Mouse (Mus musculus): ENCODE data around the gene Olfr1176. TPM values are rescaled to one million over a fixed set of nuclear protein-coding genes. Genes with fewer than 3 reads are reported as not detected.

Gene Olfr1176
- not detected in 2 replicates for polyA plus RNA-seq (2014; fragmentation: Nextera tagmentation; extraction: Ambion mirVana)

DNA sequence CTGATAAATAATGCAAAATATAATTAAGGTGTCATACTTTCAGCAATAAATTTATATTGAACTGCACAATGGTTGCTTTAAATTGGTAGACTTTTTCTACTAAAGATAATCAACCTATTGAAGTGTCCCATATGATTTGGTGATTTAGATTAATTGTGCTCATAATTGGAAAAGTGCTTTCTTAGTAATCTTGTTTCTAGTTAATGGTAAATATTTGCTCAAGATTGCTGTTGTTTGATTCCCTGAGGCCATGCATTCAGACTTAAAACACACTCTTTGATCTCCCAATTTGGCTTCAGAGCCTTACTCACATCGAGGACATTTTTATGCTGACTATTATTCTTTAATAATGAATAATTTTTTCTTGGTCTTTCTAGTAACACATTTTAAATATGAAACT lies at the start of gene Olfr1176:
Olfr1176 (plus strand) TSS at position 301 of the 400 bp plus-strand sequence.
- H3K4me1 ChIP-seq (ENCODE audit: control insufficient read depth, insufficient read depth, low read length) = no peaks in the 10 kb centered on the region
- no peaks in the 10 kb centered on the region for H3K9me3 ChIP-seq (ENCODE audit: control insufficient read depth, low read length)
- no peak within 1 kb of the TSS for H3K27ac ChIP-seq (replicated peaks; ENCODE audit: low read depth, low read length)
- ATAC-seq (ENCODE audit: insufficient number of reproducible peaks, low FRiP score, low TSS enrichment, low read depth) = no peak
- H3K4me2 ChIP-seq (ENCODE audit: low read depth, severe bottlenecking) = no peak within 1 kb of the TSS
- H3K4me3 ChIP-seq (ENCODE audit: low read depth, low read length) = no peak within 1 kb of the TSS
- no peak within 1 kb of the TSS for H3K9ac ChIP-seq (ENCODE audit: low read length)
- 79% methylated on average over 1 of the region's 1 CpGs for WGBS
- H3K36me3 ChIP-seq (ENCODE audit: control insufficient read depth, insufficient read depth, low read length) = no peaks in the 10 kb centered on the region
- H3K27me3 ChIP-seq (ENCODE audit: control insufficient read depth, insufficient read depth, low read length) = no peaks in the 10 kb centered on the region
- no peak for DNase-seq (ENCODE audit: low spot score)

DNA sequence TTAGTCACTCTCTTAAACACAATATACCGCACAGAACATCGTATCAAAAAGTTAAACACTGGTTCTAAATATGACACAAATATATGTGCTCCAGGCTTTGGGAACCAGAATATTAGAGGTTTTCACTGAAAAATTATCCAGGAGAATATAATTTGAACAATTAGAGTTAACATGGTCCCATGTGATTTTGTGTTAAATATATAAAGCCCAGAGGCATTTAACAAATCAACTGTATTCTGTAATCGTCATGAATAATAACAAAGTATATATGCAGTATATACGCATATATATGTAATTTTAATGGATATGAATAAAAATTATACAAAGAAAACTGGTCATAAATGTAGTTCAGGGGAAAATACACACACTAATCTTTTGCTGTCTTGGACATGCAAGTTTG lies 21.5 kb upstream of the Olfr1176 start, which contains the start of gene Olfr1174-ps:
Olfr1174-ps (minus strand) TSS at position 101 of the 400 bp plus-strand sequence.
- DNase-seq (ENCODE audit: low spot score) (no peak), ATAC-seq (ENCODE audit: insufficient number of reproducible peaks, low FRiP score, low TSS enrichment, low read depth) (no peak)
- no peak within 1 kb of the TSS for H3K4me2 ChIP-seq (ENCODE audit: low read depth, severe bottlenecking)
- no peak within 1 kb of the TSS for H3K9ac ChIP-seq (ENCODE audit: low read length)
- no peaks in the 10 kb centered on the region for H3K9me3 ChIP-seq (ENCODE audit: control insufficient read depth, low read length)
- no peaks in the 10 kb centered on the region for H3K36me3 ChIP-seq (ENCODE audit: control insufficient read depth, insufficient read depth, low read length)
- no peaks in the 10 kb centered on the region for H3K27me3 ChIP-seq (ENCODE audit: control insufficient read depth, insufficient read depth, low read length)
- no peaks in the 10 kb centered on the region for H3K4me1 ChIP-seq (ENCODE audit: control insufficient read depth, insufficient read depth, low read length)
- 91% methylated on average over 4 of the region's 4 CpGs for WGBS
- H3K4me3 ChIP-seq (ENCODE audit: low read depth, low read length) = no peak within 1 kb of the TSS
- no peak within 1 kb of the TSS for H3K27ac ChIP-seq (replicated peaks; ENCODE audit: low read depth, low read length)

DNA sequence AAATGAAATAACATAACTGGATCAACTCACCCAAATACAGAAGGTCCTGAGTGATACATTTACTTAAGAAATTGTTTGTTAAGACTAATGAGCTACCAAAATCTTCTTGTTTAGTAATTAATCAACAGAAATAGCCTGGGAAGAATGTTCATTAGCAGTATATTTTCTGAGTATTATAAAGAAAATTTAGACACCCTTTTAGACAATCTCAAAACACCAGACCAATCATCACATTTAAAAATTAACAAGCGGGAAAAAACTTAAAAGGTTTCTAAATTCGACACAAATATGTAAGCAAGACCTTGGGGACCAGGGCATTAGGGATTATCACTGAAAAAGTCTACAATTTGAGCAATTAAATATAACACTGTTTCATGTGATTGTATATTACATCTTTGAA lies 9.4 kb upstream of the Olfr1176 start, which contains the start of gene Olfr1175-ps:
Olfr1175-ps (minus strand) TSS at position 101 of the 400 bp plus-strand sequence.
- no peaks in the 10 kb centered on the region for H3K4me1 ChIP-seq (ENCODE audit: control insufficient read depth, insufficient read depth, low read length)
- H3K36me3 ChIP-seq (ENCODE audit: control insufficient read depth, insufficient read depth, low read length) = no peaks in the 10 kb centered on the region
- H3K4me3 ChIP-seq (ENCODE audit: low read depth, low read length) = no peak within 1 kb of the TSS
- H3K9ac ChIP-seq (ENCODE audit: low read length) = no peak within 1 kb of the TSS
- H3K27me3 ChIP-seq (ENCODE audit: control insufficient read depth, insufficient read depth, low read length) = no peaks in the 10 kb centered on the region
- WGBS = 86% methylated on average over 2 of the region's 2 CpGs
- no peaks in the 10 kb centered on the region for H3K9me3 ChIP-seq (ENCODE audit: control insufficient read depth, low read length)
- H3K4me2 ChIP-seq (ENCODE audit: low read depth, severe bottlenecking) = no peak within 1 kb of the TSS
- DNase-seq (ENCODE audit: low spot score) (no peak), ATAC-seq (ENCODE audit: insufficient number of reproducible peaks, low FRiP score, low TSS enrichment, low read depth) (no peak)
- no peak within 1 kb of the TSS for H3K27ac ChIP-seq (replicated peaks; ENCODE audit: low read depth, low read length)

DNA sequence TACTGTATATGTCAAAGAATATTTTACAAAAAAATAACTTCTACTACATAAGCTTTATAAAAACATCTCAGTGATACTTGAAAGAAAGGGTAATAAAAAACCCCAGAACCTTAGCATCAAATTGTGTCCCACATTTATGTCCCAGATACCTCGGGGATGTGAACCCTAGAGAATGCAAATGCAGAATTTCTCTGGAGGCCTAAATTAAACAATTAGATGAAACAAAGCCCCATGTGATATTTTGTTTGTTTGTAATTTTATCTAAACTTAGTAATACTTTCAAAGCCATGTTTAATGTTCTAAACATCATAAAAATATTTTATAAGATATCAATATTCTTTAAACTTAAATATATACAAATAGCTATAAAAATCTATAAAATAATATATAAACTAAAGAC lies 9.9 kb downstream of the Olfr1176 start, which contains the start of gene Olfr1177-ps:
Olfr1177-ps (minus strand) TSS at position 101 of the 400 bp plus-strand sequence.
- no peak within 1 kb of the TSS for H3K4me3 ChIP-seq (ENCODE audit: low read depth, low read length)
- H3K9ac ChIP-seq (ENCODE audit: low read length) = no peak within 1 kb of the TSS
- H3K9me3 ChIP-seq (ENCODE audit: control insufficient read depth, low read length) = no peaks in the 10 kb centered on the region
- H3K4me1 ChIP-seq (ENCODE audit: control insufficient read depth, insufficient read depth, low read length) = no peaks in the 10 kb centered on the region
- no peak for ATAC-seq (ENCODE audit: insufficient number of reproducible peaks, low FRiP score, low TSS enrichment, low read depth)
- no peak within 1 kb of the TSS for H3K27ac ChIP-seq (replicated peaks; ENCODE audit: low read depth, low read length)
- no peaks in the 10 kb centered on the region for H3K27me3 ChIP-seq (ENCODE audit: control insufficient read depth, insufficient read depth, low read length)
- DNase-seq (ENCODE audit: low spot score) = no peak
- no peak within 1 kb of the TSS for H3K4me2 ChIP-seq (ENCODE audit: low read depth, severe bottlenecking)
- H3K36me3 ChIP-seq (ENCODE audit: control insufficient read depth, insufficient read depth, low read length) = no peaks in the 10 kb centered on the region
- WGBS = 81% methylated on average over 1 of the region's 1 CpGs

DNA sequence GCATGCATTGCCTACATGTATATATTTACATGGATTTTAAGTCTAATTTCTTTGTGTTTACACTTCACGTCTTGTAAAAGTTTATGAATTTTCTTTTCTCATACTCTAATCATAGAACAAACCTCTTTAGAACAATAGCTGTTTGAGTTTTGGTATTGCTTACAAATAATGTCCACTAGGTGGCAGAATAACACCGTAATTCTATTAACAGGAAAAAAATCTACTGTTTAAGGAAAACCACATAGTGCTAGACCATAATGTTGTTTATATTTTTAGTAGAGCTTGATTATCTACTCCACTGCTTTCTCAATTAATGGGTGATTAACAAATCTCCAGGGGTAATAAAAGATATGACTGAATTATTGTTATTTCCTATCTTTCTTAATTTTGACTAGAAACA lies 19.8 kb downstream of the Olfr1176 start:
- H3K4me3 ChIP-seq (ENCODE audit: low read depth, low read length) = no peak overlapping the region
- DNase-seq (ENCODE audit: low spot score) (no peak), ATAC-seq (ENCODE audit: insufficient number of reproducible peaks, low FRiP score, low TSS enrichment, low read depth) (no peak)
- H3K9ac ChIP-seq (ENCODE audit: low read length) = no peak overlapping the region
- H3K4me1 ChIP-seq (ENCODE audit: control insufficient read depth, insufficient read depth, low read length) = no peaks in the 10 kb centered on the region
- H3K9me3 ChIP-seq (ENCODE audit: control insufficient read depth, low read length) = no peaks in the 10 kb centered on the region
- H3K27ac ChIP-seq (replicated peaks; ENCODE audit: low read depth, low read length) = no peak overlapping the region
- no peak overlapping the region for H3K4me2 ChIP-seq (ENCODE audit: low read depth, severe bottlenecking)
- H3K27me3 ChIP-seq (ENCODE audit: control insufficient read depth, insufficient read depth, low read length) = no peaks in the 10 kb centered on the region
- WGBS = 4% methylated on average over 2 of the region's 2 CpGs
- no peaks in the 10 kb centered on the region for H3K36me3 ChIP-seq (ENCODE audit: control insufficient read depth, insufficient read depth, low read length)

DNA sequence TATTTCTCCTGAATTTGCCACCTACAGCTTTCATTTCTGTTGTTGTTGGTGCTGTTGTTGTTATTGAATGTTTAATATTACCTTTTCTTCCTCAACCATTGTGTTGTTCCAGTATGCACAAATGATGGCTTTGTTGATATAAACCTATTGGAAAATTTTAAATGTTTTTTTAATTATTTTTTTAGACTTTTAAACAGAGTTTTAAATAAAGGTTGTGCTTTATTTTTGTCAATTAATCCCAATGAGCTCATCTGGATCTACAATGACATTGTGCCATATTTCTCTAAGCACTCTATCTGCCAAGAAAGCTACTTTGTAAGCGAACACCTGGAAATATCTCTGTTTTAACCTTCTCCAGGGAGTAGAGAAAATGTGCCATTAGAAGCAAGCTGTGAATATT lies 50.2 kb downstream of the Olfr1176 start, which contains the start of gene Olfr1178:
Olfr1178 (plus strand) TSS at position 301 of the 400 bp plus-strand sequence.
- DNase-seq (ENCODE audit: low spot score) = no peak
- no peaks in the 10 kb centered on the region for H3K4me1 ChIP-seq (ENCODE audit: control insufficient read depth, insufficient read depth, low read length)
- H3K4me2 ChIP-seq (ENCODE audit: low read depth, severe bottlenecking) = no peak within 1 kb of the TSS
- WGBS = 87% methylated on average over 1 of the region's 1 CpGs
- H3K9ac ChIP-seq (ENCODE audit: low read length) = no peak within 1 kb of the TSS
- H3K27ac ChIP-seq (replicated peaks; ENCODE audit: low read depth, low read length) = no peak within 1 kb of the TSS
- H3K4me3 ChIP-seq (ENCODE audit: low read depth, low read length) = no peak within 1 kb of the TSS
- H3K36me3 ChIP-seq (ENCODE audit: control insufficient read depth, insufficient read depth, low read length) = no peaks in the 10 kb centered on the region
- no peaks in the 10 kb centered on the region for H3K27me3 ChIP-seq (ENCODE audit: control insufficient read depth, insufficient read depth, low read length)
- H3K9me3 ChIP-seq (ENCODE audit: control insufficient read depth, low read length) = no peaks in the 10 kb centered on the region
- no peak for ATAC-seq (ENCODE audit: insufficient number of reproducible peaks, low FRiP score, low TSS enrichment, low read depth)

Other genes with a start within 250 kb of the Olfr1176 start
- gene Olfr1164, start 242.8 kb upstream of the Olfr1176 start, polyA plus RNA-seq (2014; fragmentation: Nextera tagmentation; extraction: Ambion mirVana) = not detected in 2 replicates
- gene Olfr1166, start 208.4 kb upstream of the Olfr1176 start, polyA plus RNA-seq (2014; fragmentation: Nextera tagmentation; extraction: Ambion mirVana) = not detected in 2 replicates
- gene Olfr1167, start 181.5 kb upstream of the Olfr1176 start, polyA plus RNA-seq (2014; fragmentation: Nextera tagmentation; extraction: Ambion mirVana) = not detected in 2 replicates
- gene Olfr1168, start 154.8 kb upstream of the Olfr1176 start, polyA plus RNA-seq (2014; fragmentation: Nextera tagmentation; extraction: Ambion mirVana) = not detected in 2 replicates
- gene Olfr1170, start 108.4 kb upstream of the Olfr1176 start, polyA plus RNA-seq (2014; fragmentation: Nextera tagmentation; extraction: Ambion mirVana) = not detected in 2 replicates
- gene Olfr1173, start 56.8 kb upstream of the Olfr1176 start, polyA plus RNA-seq (2014; fragmentation: Nextera tagmentation; extraction: Ambion mirVana) = not detected in 2 replicates
- gene Olfr1174-ps, start 21.6 kb upstream of the Olfr1176 start, polyA plus RNA-seq (2014; fragmentation: Nextera tagmentation; extraction: Ambion mirVana) = not detected in 2 replicates
- gene Olfr1175-ps, start 9.5 kb upstream of the Olfr1176 start, polyA plus RNA-seq (2014; fragmentation: Nextera tagmentation; extraction: Ambion mirVana) = not detected in 2 replicates
- gene Olfr1177-ps, start 9.8 kb downstream of the Olfr1176 start, polyA plus RNA-seq (2014; fragmentation: Nextera tagmentation; extraction: Ambion mirVana) = not detected in 2 replicates
- gene Olfr1178, start 50.3 kb downstream of the Olfr1176 start, polyA plus RNA-seq (2014; fragmentation: Nextera tagmentation; extraction: Ambion mirVana) = not detected in 2 replicates
- gene Olfr1179, start 69.7 kb downstream of the Olfr1176 start, polyA plus RNA-seq (2014; fragmentation: Nextera tagmentation; extraction: Ambion mirVana) = not detected in 2 replicates
- not detected in 2 replicates for gene Olfr1180, start 82.4 kb downstream of the Olfr1176 start, polyA plus RNA-seq (2014; fragmentation: Nextera tagmentation; extraction: Ambion mirVana)
- not detected in 2 replicates for gene Olfr1181, start 89.5 kb downstream of the Olfr1176 start, polyA plus RNA-seq (2014; fragmentation: Nextera tagmentation; extraction: Ambion mirVana)
- gene Gm13757, start 112.4 kb downstream of the Olfr1176 start, polyA plus RNA-seq (2014; fragmentation: Nextera tagmentation; extraction: Ambion mirVana) = not detected in 2 replicates
- gene Olfr1183, start 118.1 kb downstream of the Olfr1176 start, polyA plus RNA-seq (2014; fragmentation: Nextera tagmentation; extraction: Ambion mirVana) = not detected in 2 replicates
- gene Olfr1184, start 146.9 kb downstream of the Olfr1176 start, polyA plus RNA-seq (2014; fragmentation: Nextera tagmentation; extraction: Ambion mirVana) = not detected in 2 replicates
- not detected in 2 replicates for gene Olfr1185-ps1, start 156.6 kb downstream of the Olfr1176 start, polyA plus RNA-seq (2014; fragmentation: Nextera tagmentation; extraction: Ambion mirVana)
- not detected in 2 replicates for gene Olfr1186, start 181.8 kb downstream of the Olfr1176 start, polyA plus RNA-seq (2014; fragmentation: Nextera tagmentation; extraction: Ambion mirVana)
- not detected in 2 replicates for gene Olfr1188, start 220.2 kb downstream of the Olfr1176 start, polyA plus RNA-seq (2014; fragmentation: Nextera tagmentation; extraction: Ambion mirVana)
- not detected in 2 replicates for gene Olfr1189, start 249.7 kb downstream of the Olfr1176 start, polyA plus RNA-seq (2014; fragmentation: Nextera tagmentation; extraction: Ambion mirVana)

Measured in limb, embryonic 11.5 days (tissue).